Mouse (Mus musculus): ENCODE data around the gene Rexo2.

- TF ChIP-seq CTCF (IDR thresholded peaks at IDR 0.05; ENCODE audit: borderline replicate concordance, extremely low read depth, insufficient read depth, insufficient read length) (no peak), POLR2A (IDR thresholded peaks at IDR 0.05; ENCODE audit: borderline replicate concordance, extremely low read depth, insufficient read depth, insufficient read length, poor library complexity, severe bottlenecking) (no peak)
Measured at GRCm38 (mm10) chr9:48461545-48461944, 18.9 kb downstream of the Rexo2 start.

Measured in brain, embryonic 14.5 days (tissue).